Mouse (Mus musculus): ENCODE measurements around the gene Ush2a. TPM values are rescaled to one million over a fixed set of nuclear protein-coding genes. Genes with fewer than 3 reads are reported as not detected.

The Ush2a gene
- polyA plus RNA-seq, 1 experiment from 2014 or later = 0.10 TPM

DNA sequence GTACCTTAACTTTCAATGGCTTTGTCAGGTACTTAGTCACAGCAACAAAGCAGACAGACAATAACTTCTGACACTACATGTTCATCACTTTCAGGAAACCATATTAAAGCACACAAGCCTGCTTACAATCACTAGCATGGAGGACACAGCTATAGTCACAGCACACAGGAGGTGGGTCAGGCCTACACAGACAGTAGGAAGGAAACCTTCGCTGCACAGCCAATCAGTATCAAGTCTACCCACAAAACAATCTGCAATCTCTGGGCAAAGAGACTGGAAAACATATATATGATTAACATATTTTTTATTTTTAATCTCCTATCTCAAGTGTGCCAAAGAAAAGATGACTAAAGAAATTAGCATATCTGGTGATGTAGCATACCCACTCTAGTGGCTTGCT is 743.0 kb downstream of the Ush2a start:
- H3K27ac ChIP-seq (ENCODE audit: low read depth, low read length) = no peak overlapping the region
- peaks cover 9% of the 10 kb centered on the region for H3K4me1 ChIP-seq (replicated peaks; ENCODE audit: control insufficient read depth, insufficient read depth, low read length)
- DNase-seq (ENCODE audit: low spot score) (no peak), ATAC-seq (replicated peaks; ENCODE audit: low FRiP score) (no peak)
- H3K9ac ChIP-seq (ENCODE audit: low read depth, low read length) = no peak overlapping the region
- H3K36me3 ChIP-seq (ENCODE audit: control insufficient read depth, insufficient read depth, low read length) = no peaks in the 10 kb centered on the region
- no peak overlapping the region for H3K4me3 ChIP-seq (ENCODE audit: low read depth, low read length)
- no peaks in the 10 kb centered on the region for H3K9me3 ChIP-seq (ENCODE audit: control insufficient read depth, low read length)
- H3K27me3 ChIP-seq (replicated peaks; ENCODE audit: control insufficient read depth, insufficient read depth, low read length) = no peaks in the 10 kb centered on the region
- H3K4me2 ChIP-seq = no peak overlapping the region
- 85% methylated on average over 1 of the region's 1 CpGs for WGBS

DNA sequence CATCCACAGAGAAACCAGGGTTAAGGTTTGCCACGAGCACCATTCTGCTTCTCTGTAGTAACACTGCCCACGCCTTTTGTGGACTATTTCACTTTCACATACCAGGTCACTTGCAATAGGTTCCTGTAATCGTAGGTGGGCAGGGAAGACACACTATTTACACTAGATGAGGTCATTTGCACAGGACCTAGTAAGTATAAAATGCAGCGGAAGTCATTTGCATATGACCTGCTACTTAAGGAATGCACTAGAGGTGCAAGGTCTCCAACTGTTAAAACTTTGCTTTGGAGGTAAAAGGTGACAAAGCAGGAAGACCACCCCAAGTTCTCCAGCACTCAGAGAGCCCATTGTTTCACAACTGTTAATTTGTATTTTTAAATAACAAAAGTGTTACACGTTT is 744.4 kb downstream of the Ush2a start:
- H3K4me1 ChIP-seq (replicated peaks; ENCODE audit: control insufficient read depth, insufficient read depth, low read length) = peaks cover 9% of the 10 kb centered on the region
- H3K9me3 ChIP-seq (ENCODE audit: control insufficient read depth, low read length) = no peaks in the 10 kb centered on the region
- ATAC-seq (replicated peaks; ENCODE audit: low FRiP score) (no peak), DNase-seq (ENCODE audit: low spot score) (no peak)
- H3K27ac ChIP-seq (ENCODE audit: low read depth, low read length) = no peak overlapping the region
- no peaks in the 10 kb centered on the region for H3K27me3 ChIP-seq (replicated peaks; ENCODE audit: control insufficient read depth, insufficient read depth, low read length)
- 62% methylated on average over 5 of the region's 5 CpGs for WGBS
- no peaks in the 10 kb centered on the region for H3K36me3 ChIP-seq (ENCODE audit: control insufficient read depth, insufficient read depth, low read length)
- peak overlapping the region; percentile 96 for H3K4me2 ChIP-seq
- no peak overlapping the region; the same call in 1 of the 2 replicates for H3K9ac ChIP-seq (ENCODE audit: low read depth, low read length)
- H3K4me3 ChIP-seq (ENCODE audit: low read depth, low read length) = peak overlapping the region; percentile 96

DNA sequence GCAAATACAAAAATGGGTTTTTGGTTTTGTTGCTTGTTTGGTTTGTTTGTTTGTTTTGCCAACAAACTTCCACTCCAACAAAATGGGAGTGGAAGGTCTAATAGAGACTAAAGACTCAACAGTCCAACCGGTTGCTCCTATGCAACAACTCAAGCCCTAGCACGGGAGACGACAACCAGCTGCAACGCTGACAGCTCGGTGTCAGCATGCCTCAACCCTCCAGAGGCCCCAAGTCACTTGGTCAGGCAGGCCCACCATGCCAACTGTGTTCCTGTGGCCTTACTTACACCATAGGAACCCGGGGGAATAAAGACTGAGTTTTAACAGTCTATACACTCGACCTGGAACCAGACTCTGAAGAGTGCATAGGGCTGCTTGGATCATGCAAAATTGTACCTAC is 745.0 kb downstream of the Ush2a start:
- ATAC-seq (replicated peaks; ENCODE audit: low FRiP score) = no peak; the same call in none of the 2 replicates

DNA sequence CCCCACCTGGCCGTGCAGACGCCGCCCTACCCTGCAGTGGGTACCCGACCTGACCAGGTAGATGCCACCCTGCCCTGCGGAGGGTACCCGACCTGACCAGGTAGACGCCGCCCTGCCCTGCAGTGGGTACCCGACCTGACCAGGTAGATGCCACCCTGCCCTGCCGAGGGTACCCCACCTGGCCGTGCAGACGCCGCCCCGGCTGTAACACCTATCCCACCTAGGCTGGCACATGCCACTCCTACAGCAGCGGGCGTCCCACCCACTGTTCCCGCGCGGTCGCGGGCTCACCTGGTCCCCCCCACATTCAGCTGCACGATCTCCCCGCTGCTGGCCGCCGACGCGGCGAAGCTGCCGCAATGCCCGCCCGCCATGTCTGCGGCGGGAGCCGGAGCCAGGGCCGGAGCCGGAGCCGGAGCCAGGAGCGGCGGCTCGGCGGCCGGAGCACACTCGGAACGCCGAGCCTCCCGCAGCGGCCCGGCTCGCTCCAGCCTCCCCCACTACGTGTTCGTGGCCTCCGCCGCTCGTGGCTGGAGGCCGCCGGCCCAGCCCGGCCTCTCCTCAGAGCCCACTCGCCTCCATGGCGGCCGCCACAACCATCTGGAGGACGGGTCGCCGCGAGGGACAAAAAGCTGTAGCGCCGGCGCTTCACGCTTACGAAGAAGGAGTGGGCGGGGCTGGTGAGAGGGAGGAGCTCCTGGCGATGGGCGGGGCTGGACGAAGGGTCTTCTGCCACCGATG is 745.6 kb downstream of the Ush2a start, which contains the start of gene Kctd3:
Gene Kctd3 (minus strand): TSS at position 603 of the 741 bp plus-strand sequence.
- Histone ChIP-seq H3K27ac (ENCODE audit: low read depth, low read length) (peak within 1 kb of the TSS; percentile 68), H3K9me3 (ENCODE audit: control insufficient read depth, low read length) (no peaks in the 10 kb centered on the region), H3K9ac (ENCODE audit: low read depth, low read length) (peak within 1 kb of the TSS; percentile 94), H3K4me1 (replicated peaks; ENCODE audit: control insufficient read depth, insufficient read depth, low read length) (peaks cover 9% of the 10 kb centered on the region), H3K4me3 (ENCODE audit: low read depth, low read length) (peak within 1 kb of the TSS; percentile 96), H3K4me2 (peak within 1 kb of the TSS; percentile 96), H3K36me3 (ENCODE audit: control insufficient read depth, insufficient read depth, low read length) (no peaks in the 10 kb centered on the region), H3K27me3 (replicated peaks; ENCODE audit: control insufficient read depth, insufficient read depth, low read length) (no peaks in the 10 kb centered on the region)
- under 1% methylated on average over 74 of the region's 74 CpGs for WGBS
- peak; percentile 89 for ATAC-seq (replicated peaks; ENCODE audit: low FRiP score)
- peak; percentile 93 for DNase-seq (ENCODE audit: low spot score)

More for the DNA sequence above, 745.0 kb downstream of the Ush2a start:
- Histone ChIP-seq H3K9me3 (ENCODE audit: control insufficient read depth, low read length) (no peaks in the 10 kb centered on the region), H3K4me3 (ENCODE audit: low read depth, low read length) (peak overlapping the region; percentile 96), H3K27me3 (replicated peaks; ENCODE audit: control insufficient read depth, insufficient read depth, low read length) (no peaks in the 10 kb centered on the region), H3K4me1 (replicated peaks; ENCODE audit: control insufficient read depth, insufficient read depth, low read length) (peaks cover 9% of the 10 kb centered on the region), H3K9ac (ENCODE audit: low read depth, low read length) (peak overlapping the region; percentile 94), H3K4me2 (peak overlapping the region; percentile 96), H3K27ac (ENCODE audit: low read depth, low read length) (peak overlapping the region; percentile 68; the same call in 1 of the 2 replicates), H3K36me3 (ENCODE audit: control insufficient read depth, insufficient read depth, low read length) (no peaks in the 10 kb centered on the region)
- 1% methylated on average over 7 of the region's 7 CpGs for WGBS
- DNase-seq (ENCODE audit: low spot score) = peak; percentile 37

DNA sequence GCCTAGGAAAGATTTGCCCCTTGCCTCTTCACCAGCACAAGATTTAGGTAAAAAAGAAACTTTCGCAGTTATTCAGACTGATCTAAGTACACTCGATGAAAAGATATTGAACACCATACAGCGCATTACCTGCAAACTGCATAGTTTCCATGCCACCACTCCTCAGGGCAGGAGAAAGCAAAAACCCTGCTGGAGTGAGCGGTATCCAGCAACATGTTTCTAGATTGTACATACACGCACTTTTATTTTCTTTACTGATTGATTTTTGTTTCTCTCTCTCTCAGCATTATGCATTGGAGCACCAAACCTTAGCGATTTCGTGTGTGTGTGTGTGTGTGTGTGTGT is 746.1 kb downstream of the Ush2a start:
- no peak for DNase-seq (ENCODE audit: low spot score)
- 40% methylated on average over 7 of the region's 7 CpGs for WGBS

DNA sequence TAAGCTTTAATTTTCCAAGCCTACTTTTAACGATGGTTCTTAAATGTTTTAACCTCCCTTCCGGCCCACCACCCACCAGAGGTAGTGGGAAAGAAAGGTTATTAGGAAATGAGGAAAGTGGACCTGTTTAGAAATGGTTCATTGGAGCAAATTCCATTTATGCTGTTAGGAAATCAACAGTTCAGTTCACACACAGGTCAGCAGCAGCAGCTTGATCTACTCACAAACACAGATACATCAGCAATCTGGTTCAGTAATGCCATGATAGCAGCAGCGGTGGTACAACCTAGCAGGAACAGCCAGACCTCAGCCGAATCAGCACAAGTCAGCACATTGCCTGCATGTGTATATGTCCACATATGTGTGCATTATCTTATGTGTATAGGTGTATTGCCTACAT is 748.8 kb downstream of the Ush2a start:
- ATAC-seq (replicated peaks; ENCODE audit: low FRiP score) (no peak), DNase-seq (ENCODE audit: low spot score) (no peak)
- Histone ChIP-seq H3K36me3 (ENCODE audit: control insufficient read depth, insufficient read depth, low read length) (no peaks in the 10 kb centered on the region), H3K27ac (ENCODE audit: low read depth, low read length) (no peak overlapping the region), H3K4me1 (replicated peaks; ENCODE audit: control insufficient read depth, insufficient read depth, low read length) (peaks cover 11% of the 10 kb centered on the region), H3K27me3 (replicated peaks; ENCODE audit: control insufficient read depth, insufficient read depth, low read length) (peaks cover 8% of the 10 kb centered on the region), H3K9ac (ENCODE audit: low read depth, low read length) (no peak overlapping the region), H3K4me2 (no peak overlapping the region), H3K9me3 (ENCODE audit: control insufficient read depth, low read length) (no peaks in the 10 kb centered on the region), H3K4me3 (ENCODE audit: low read depth, low read length) (no peak overlapping the region)
- 81% methylated on average over 4 of the region's 4 CpGs for WGBS

More for the DNA sequence above, 746.1 kb downstream of the Ush2a start:
- Histone ChIP-seq H3K4me2 (peak overlapping the region; percentile 43), H3K27ac (ENCODE audit: low read depth, low read length) (no peak overlapping the region), H3K27me3 (replicated peaks; ENCODE audit: control insufficient read depth, insufficient read depth, low read length) (no peaks in the 10 kb centered on the region), H3K4me1 (replicated peaks; ENCODE audit: control insufficient read depth, insufficient read depth, low read length) (peaks cover 11% of the 10 kb centered on the region), H3K9me3 (ENCODE audit: control insufficient read depth, low read length) (no peaks in the 10 kb centered on the region), H3K36me3 (ENCODE audit: control insufficient read depth, insufficient read depth, low read length) (no peaks in the 10 kb centered on the region), H3K4me3 (ENCODE audit: low read depth, low read length) (peak overlapping the region; percentile 96), H3K9ac (ENCODE audit: low read depth, low read length) (no peak overlapping the region)
- peak; percentile 59 for ATAC-seq (replicated peaks; ENCODE audit: low FRiP score)

DNA sequence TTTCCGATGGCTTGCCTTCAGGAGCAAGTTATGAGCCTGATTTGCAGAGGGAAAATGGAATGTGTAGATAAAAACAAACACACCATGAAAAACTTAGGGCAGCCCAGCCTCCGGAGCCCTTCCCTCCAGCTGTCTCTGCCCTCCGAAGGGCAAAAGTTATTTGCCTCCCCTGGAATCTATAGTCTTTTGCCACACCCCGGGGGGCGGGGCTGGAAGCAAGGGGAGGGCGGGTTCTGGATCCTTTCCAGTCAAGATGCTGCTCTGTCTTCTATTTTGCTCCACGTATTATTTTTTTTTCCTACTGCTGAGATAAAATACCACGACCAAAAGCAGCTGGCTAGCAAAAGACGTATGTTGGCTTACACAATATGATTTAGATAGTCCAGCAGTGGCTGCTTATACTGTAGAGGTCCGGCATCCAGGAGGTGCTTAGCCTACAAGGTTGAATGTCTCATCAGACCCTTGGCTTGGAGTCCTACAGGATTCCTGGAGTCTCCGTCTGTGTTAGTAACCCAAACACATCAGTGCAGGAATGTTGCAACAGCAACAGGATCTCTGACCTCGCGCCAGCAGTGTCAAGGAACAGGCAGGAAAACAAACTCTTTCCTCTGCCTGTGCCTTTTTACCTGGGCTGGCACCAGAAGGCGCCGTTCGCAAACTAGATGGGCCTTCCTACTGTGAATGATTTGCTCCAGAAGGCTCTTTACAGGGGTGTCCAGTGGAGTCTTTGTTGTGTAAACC is 751.2 kb downstream of the Ush2a start:
- H3K4me1 ChIP-seq (replicated peaks; ENCODE audit: control insufficient read depth, insufficient read depth, low read length) = peaks cover 2% of the 10 kb centered on the region; the same call in 1 of the 2 replicates
- peaks cover 8% of the 10 kb centered on the region for H3K27me3 ChIP-seq (replicated peaks; ENCODE audit: control insufficient read depth, insufficient read depth, low read length)
- H3K4me3 ChIP-seq (ENCODE audit: low read depth, low read length) = no peak overlapping the region; the same call in 1 of the 2 replicates
- ATAC-seq (replicated peaks; ENCODE audit: low FRiP score) = no peak
- WGBS = 8% methylated on average over 16 of the region's 16 CpGs
- peak; percentile 46 for DNase-seq (ENCODE audit: low spot score)
- H3K27ac ChIP-seq (ENCODE audit: low read depth, low read length) = no peak overlapping the region
- no peak overlapping the region for H3K9ac ChIP-seq (ENCODE audit: low read depth, low read length)
- H3K9me3 ChIP-seq (ENCODE audit: control insufficient read depth, low read length) = no peaks in the 10 kb centered on the region
- peak overlapping the region; percentile 48 for H3K4me2 ChIP-seq
- no peaks in the 10 kb centered on the region for H3K36me3 ChIP-seq (ENCODE audit: control insufficient read depth, insufficient read depth, low read length)

DNA sequence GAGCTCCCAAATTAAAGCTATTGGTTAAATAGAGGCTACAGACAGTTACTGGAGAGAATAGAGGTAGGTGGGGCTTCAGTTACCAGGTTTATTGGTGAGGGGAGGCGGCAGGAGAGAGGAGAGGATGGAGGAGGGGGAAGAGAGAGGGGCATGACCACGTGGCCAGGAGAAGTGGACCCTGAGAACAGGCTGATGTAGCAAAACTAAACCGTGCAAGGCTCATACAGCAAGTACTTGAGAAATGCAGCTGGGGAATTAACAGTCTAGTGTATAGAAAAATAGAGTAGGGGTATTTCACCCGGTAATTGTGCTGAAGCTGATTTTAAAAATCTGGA is 751.7 kb downstream of the Ush2a start:
- ATAC-seq (replicated peaks; ENCODE audit: low FRiP score) (no peak), DNase-seq (ENCODE audit: low spot score) (no peak)
- Histone ChIP-seq H3K4me1 (replicated peaks; ENCODE audit: control insufficient read depth, insufficient read depth, low read length) (0 out of 2 replicates have a peak, but pooled peaks cover 2% of the 10 kb centered on the region), H3K27me3 (replicated peaks; ENCODE audit: control insufficient read depth, insufficient read depth, low read length) (peaks cover 8% of the 10 kb centered on the region), H3K4me3 (ENCODE audit: low read depth, low read length) (no peak overlapping the region; the same call in 1 of the 2 replicates), H3K36me3 (ENCODE audit: control insufficient read depth, insufficient read depth, low read length) (no peaks in the 10 kb centered on the region), H3K27ac (ENCODE audit: low read depth, low read length) (no peak overlapping the region), H3K9me3 (ENCODE audit: control insufficient read depth, low read length) (no peaks in the 10 kb centered on the region), H3K4me2 (peak overlapping the region; percentile 48), H3K9ac (ENCODE audit: low read depth, low read length) (no peak overlapping the region)
- WGBS = 12% methylated on average over 4 of the region's 4 CpGs

Measured in liver, embryonic 11.5 days (tissue).